Mouse (Mus musculus) kidney, adult 2 months (tissue): ENCODE results near the gene Apba3.
A peak's percentile ranks its signal among the peaks of the same experiment; 100 is the strongest.

ENCODE experiments used
- CTCF ChIP-seq: fragments of 200-500 bp; conservative IDR thresholded peaks from 2 replicates; pipeline ENCODE4 v1.5.1; 2011; ENCODE audit warnings: low read depth, mild to moderate bottlenecking, control low read depth, low read length, moderate library complexity, mixed read lengths; ENCODE audit not compliant: insufficient read depth, insufficient read length
- POLR2A ChIP-seq: fragments of 200-500 bp; IDR thresholded peaks from one replicate; pipeline ENCODE4 v1.6.1; 2011; ENCODE audit warnings: low read depth, low read length, control low read depth

DNA sequence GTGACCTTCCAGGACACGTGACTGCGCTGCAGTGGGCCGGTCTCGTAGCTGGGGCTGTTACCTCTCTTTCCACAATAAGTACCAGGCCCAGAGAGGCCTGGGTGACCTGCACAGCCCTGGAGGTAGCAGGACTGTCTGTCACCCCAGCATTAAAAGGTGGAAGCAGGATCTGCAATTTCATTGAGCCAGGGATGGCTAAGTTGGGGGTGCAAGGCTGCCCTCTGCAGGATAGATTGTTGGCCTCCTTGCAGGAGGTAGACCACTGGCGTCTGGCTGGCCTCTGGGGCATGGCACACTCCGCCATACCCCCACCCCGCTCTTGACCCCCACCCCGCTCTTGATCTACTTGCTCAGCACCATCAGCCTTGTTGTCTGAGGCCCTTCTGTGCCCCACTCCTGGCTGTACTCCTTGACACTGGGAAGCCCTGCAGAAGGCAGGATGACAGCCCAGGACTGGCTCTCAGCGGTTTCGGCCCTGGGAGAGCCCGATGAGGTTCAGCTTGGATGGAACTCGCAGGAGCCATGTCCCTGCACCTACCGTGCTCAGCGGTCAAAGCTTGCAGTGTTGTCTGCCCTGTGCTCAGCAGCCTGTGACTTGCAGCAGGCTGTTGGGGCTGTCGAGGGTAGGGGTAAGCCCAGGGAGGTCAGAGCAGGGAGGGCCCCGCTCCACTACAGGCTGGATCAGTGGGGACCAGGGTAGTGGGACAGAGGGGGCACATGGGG is 49.7 kb downstream of the Apba3 start:
- TF ChIP-seq POLR2A (no peak), CTCF (peak; percentile 59)
